ENCODE assay signal across 15 mouse cellular contexts in genomic region chr6:141190383-141190782, GRCm38 (mm10). TPM values are rescaled to one million over a fixed set of nuclear protein-coding genes. Genes with fewer than 3 reads are reported as not detected.
DNase-seq lines count a peak whose midpoint lies in the region; ATAC-seq and TF ChIP-seq lines count a peak whose summit lies in the region.
"Had no signal": no experiment of that assay in that cellular context is flagged by ENCODE, and none has a peak within 500 bp of the region (broad histone marks: within the 10 kb centered on the region; RNA-seq: fewer than 3 reads in every experiment).

No protein-coding gene starts in this region.

- H3K79me2 ChIP-seq in liver, adult 2 months (ENCODE audit: control insufficient read depth, insufficient read depth, low read length), result no peaks in the 10 kb centered on the region

- ATAC-seq in intestine, postnatal 0 days, result peak; percentile 82
- peak; percentile 61; the same call in 1 of the 2 replicates for ATAC-seq in stomach, postnatal 0 days (ENCODE audit: low FRiP score, low TSS enrichment)
- ATAC-seq in forebrain, embryonic 13.5 days, result no peak

- intact Hi-C loops in gastrocnemius, postnatal 14 days (cut with DNase I; ENCODE audit: low total_unique reads), result no loop called here
- intact Hi-C loops in gastrocnemius, postnatal 36 days (cut with DNase I), result no loop called here

- H3K9ac ChIP-seq in liver, adult 2 months (ENCODE audit: low read depth, low read length), result no peak overlapping the region
- no peak overlapping the region for H3K9ac ChIP-seq in intestine, postnatal 0 days (ENCODE audit: low read depth, low read length)
- H3K9ac ChIP-seq in stomach, postnatal 0 days (ENCODE audit: low read length), result no peak overlapping the region
- no peak overlapping the region for H3K9ac ChIP-seq in forebrain, embryonic 13.5 days
- H3K9ac ChIP-seq: hindbrain, embryonic 14.5 days; liver, embryonic 13.5 days; neural tube, embryonic 15.5 days had no signal

- H3K4me2 ChIP-seq in intestine, postnatal 0 days (replicated peaks; ENCODE audit: low read depth), result peak overlapping the region; percentile 38; the same call in 1 of the 2 replicates
- no peak overlapping the region for H3K4me2 ChIP-seq in stomach, postnatal 0 days (replicated peaks; ENCODE audit: low read depth)
- no peak overlapping the region for H3K4me2 ChIP-seq in forebrain, embryonic 13.5 days
- H3K4me2 ChIP-seq: hindbrain, embryonic 14.5 days; liver, embryonic 13.5 days; neural tube, embryonic 15.5 days had no signal

- peak overlapping the region; percentile 68 for H3K27ac ChIP-seq in liver, adult 2 months (replicated peaks; ENCODE audit: insufficient read depth, low read depth, low read length)
- H3K27ac ChIP-seq in intestine, postnatal 0 days (ENCODE audit: low read depth, low read length), result peak overlapping the region; percentile 81
- H3K27ac ChIP-seq in stomach, postnatal 0 days (replicated peaks), result no peak overlapping the region
- no peak overlapping the region for H3K27ac ChIP-seq in forebrain, embryonic 13.5 days
- H3K27ac ChIP-seq: hindbrain, embryonic 14.5 days; liver, embryonic 13.5 days; neural tube, embryonic 15.5 days had no signal

- H3K4me3 ChIP-seq in liver, adult 2 months (ENCODE audit: insufficient read depth, low read depth, low read length), result no peak overlapping the region
- H3K4me3 ChIP-seq in intestine, postnatal 0 days (ENCODE audit: low read depth, low read length), result no peak overlapping the region
- H3K4me3 ChIP-seq in stomach, postnatal 0 days (ENCODE audit: low read depth, low read length), result no peak overlapping the region
- H3K4me3 ChIP-seq in forebrain, embryonic 13.5 days, result no peak overlapping the region
- H3K4me3 ChIP-seq: liver, embryonic 13.5 days; neural tube, embryonic 15.5 days had no signal

- no peak for TF ChIP-seq EP300 in stomach, postnatal 0 days (optimal IDR thresholded peaks at IDR 0.05)

- H3K9me3 ChIP-seq in intestine, postnatal 0 days (ENCODE audit: control insufficient read depth), result no peaks in the 10 kb centered on the region
- no peaks in the 10 kb centered on the region for H3K9me3 ChIP-seq in stomach, postnatal 0 days (ENCODE audit: control insufficient read depth, low read length)
- H3K9me3 ChIP-seq in forebrain, embryonic 13.5 days (replicated peaks), result no peaks in the 10 kb centered on the region
- H3K9me3 ChIP-seq: liver, embryonic 13.5 days; neural tube, embryonic 15.5 days had no signal

- H3K36me3 ChIP-seq in liver, adult 2 months (ENCODE audit: control insufficient read depth, insufficient read depth, low read length), result no peaks in the 10 kb centered on the region
- H3K36me3 ChIP-seq in intestine, postnatal 0 days (ENCODE audit: control insufficient read depth, insufficient read depth), result no peaks in the 10 kb centered on the region
- H3K36me3 ChIP-seq in stomach, postnatal 0 days (ENCODE audit: control insufficient read depth, insufficient read depth, low read length), result no peaks in the 10 kb centered on the region
- no peaks in the 10 kb centered on the region for H3K36me3 ChIP-seq in forebrain, embryonic 13.5 days (ENCODE audit: poor library complexity, severe bottlenecking)
- H3K36me3 ChIP-seq: G1E; liver, embryonic 13.5 days; neural tube, embryonic 15.5 days had no signal

- 18% methylated on average over 5 of the region's 5 CpGs for WGBS in liver, adult 2 months
- WGBS in intestine, postnatal 0 days, result 38% methylated on average over 5 of the region's 5 CpGs
- WGBS in stomach, postnatal 0 days, result 64% methylated on average over 5 of the region's 5 CpGs
- WGBS in forebrain, embryonic 13.5 days, result 82% methylated on average over 5 of the region's 5 CpGs

- peak; percentile 12 for DNase-seq in gastrocnemius, postnatal 14 days
- no peak for DNase-seq in gastrocnemius, postnatal 36 days
- peak; percentile 90 for DNase-seq in liver, adult 2 months (ENCODE audit: extremely low read depth, low read depth, low spot score)
- DNase-seq in liver, result no peak
- peak; percentile 21 for DNase-seq in stomach, postnatal 0 days (ENCODE audit: low spot score)
- DNase-seq: cerebellum, adult 9-11 months; liver, embryonic 13.5 days had no signal

- no peaks in the 10 kb centered on the region for H3K27me3 ChIP-seq in liver, adult 2 months (ENCODE audit: control insufficient read depth, insufficient read depth, low read length)
- no peaks in the 10 kb centered on the region for H3K27me3 ChIP-seq in intestine, postnatal 0 days (replicated peaks; ENCODE audit: control insufficient read depth, insufficient read depth, low read length)
- no peaks in the 10 kb centered on the region for H3K27me3 ChIP-seq in stomach, postnatal 0 days (ENCODE audit: control insufficient read depth, insufficient read depth, low read length)
- 0 out of 2 replicates have a peak, but pooled peaks cover 4% of the 10 kb centered on the region for H3K27me3 ChIP-seq in forebrain, embryonic 13.5 days
- H3K27me3 ChIP-seq: liver, embryonic 13.5 days; neural tube, embryonic 15.5 days had no signal

- TF ChIP-seq CTCF in liver, adult 2 months (IDR thresholded peaks at IDR 0.05; ENCODE audit: low read depth, low read length), result no peak
- no peak for TF ChIP-seq CTCF in intestine, postnatal 0 days (IDR thresholded peaks at IDR 0.05; ENCODE audit: low read depth)
- TF ChIP-seq CTCF in stomach, postnatal 0 days (IDR thresholded peaks at IDR 0.05; ENCODE audit: low read depth), result no peak

- no peak for TF ChIP-seq POLR2A in liver, adult 2 months (IDR thresholded peaks at IDR 0.05; ENCODE audit: extremely low read depth, insufficient read depth, low read length)

- no peaks in the 10 kb centered on the region for H3K4me1 ChIP-seq in liver, adult 2 months (ENCODE audit: control insufficient read depth, insufficient read depth, low read length)
- H3K4me1 ChIP-seq in intestine, postnatal 0 days (replicated peaks; ENCODE audit: control insufficient read depth, insufficient read depth, low read length), result 0 out of 2 replicates have a peak, but pooled peaks cover 13% of the 10 kb centered on the region
- H3K4me1 ChIP-seq in stomach, postnatal 0 days (replicated peaks; ENCODE audit: control insufficient read depth, insufficient read depth), result no peaks in the 10 kb centered on the region
- H3K4me1 ChIP-seq in forebrain, embryonic 13.5 days, result no peaks in the 10 kb centered on the region
- H3K4me1 ChIP-seq: liver, embryonic 13.5 days; neural tube, embryonic 15.5 days had no signal

RNA-seq across cellular contexts. Expression of gene Pde3a, which starts 58.7 kb away (rescaled TPM):
- 1 to 10 TPM; 5.7 TPM for total RNA-seq in gastrocnemius, postnatal 14 days (2021)
- 1 to 10 TPM; 1.9 to 2.3 TPM for total RNA-seq in gastrocnemius, postnatal 36 days (2021)
- 1.1 and 1.7 TPM in 2 replicates for total RNA-seq in liver, adult 2 months (2014; rRNA removed)
- polyA plus RNA-seq in liver, adult 2 months (2012; rRNA removed), result 0.44 and 0.62 TPM in 2 replicates
- 17.6 and 18.6 TPM in 2 replicates for polyA plus RNA-seq in intestine, postnatal 0 days (2015; fragmentation: Nextera tagmentation; extraction: Ambion mirVana)
- polyA plus RNA-seq in stomach, postnatal 0 days (2015; fragmentation: Nextera tagmentation; extraction: Ambion mirVana), result 4.0 and 4.1 TPM in 2 replicates
- polyA plus RNA-seq in forebrain, embryonic 13.5 days (2015; fragmentation: Nextera tagmentation; extraction: Ambion mirVana), result 0.84 and 0.96 TPM in 2 replicates
- total RNA-seq: granulocyte monocyte progenitor cell, adult 5-6 weeks; megakaryocyte progenitor cell, adult 5-6 weeks had no signal
- polyA plus RNA-seq: C2C12, G1E had no signal

Comparison
In these comparisons a context has a peak if more than half of its experiments do, and no peak if none do; other contexts are left out.
1. DNase-seq: peak in gastrocnemius, postnatal 14 days (single experiment), liver, adult 2 months (single experiment) and stomach, postnatal 0 days (single experiment); none in gastrocnemius, postnatal 36 days (0 of 2) and liver (single experiment).
2. H3K27ac ChIP-seq: peak in liver, adult 2 months (single experiment) and intestine, postnatal 0 days (single experiment); none in stomach, postnatal 0 days (single experiment) and forebrain, embryonic 13.5 days (single experiment).